Mouse (Mus musculus) left cerebral cortex, postnatal 25 days (tissue): ENCODE results near the gene Lpin1. TPM values are rescaled to one million over a fixed set of nuclear protein-coding genes. Genes with fewer than 3 reads are reported as not detected.
A peak's percentile ranks its signal among the peaks of the same experiment; 100 is the strongest.

Experiments
- DNase-seq, 2 experiments: peaks; one replicate each; pipeline ENCODE4 v3.0.0; 2022; ENCODE audit warnings: low spot score in 2 of 2, mixed read lengths in 1 of 2
- intact Hi-C: fragments of 180-260 bp; cut with DNase I; formaldehyde crosslinking; loops from one replicate; pipeline ENCODE4 v1.15.1; 2025
- total RNA-seq, 2 experiments: library from RNA; stranded (reverse); gene quantifications; 2 replicates each; pipeline ENCODE4 v1.2.3; 2021

Gene Lpin1
- total RNA-seq, 2 experiments from 2014 or later = 18.1 to 18.3 TPM

- intact Hi-C loops = no loop called here
- DNase-seq = no peak
These were observed 70.1 kb downstream of the Lpin1 start for GRCm38 (mm10) chr12:16540712-16541111.

- intact Hi-C loops = no loop called here
These were observed 70.7 kb downstream of the Lpin1 start for GRCm38 (mm10) chr12:16539965-16540661.

GRCm38 (mm10) chr12:16533331-16533828, 77.4 kb downstream of the Lpin1 start:
- peak; percentile 80 to 92 for DNase-seq
- intact Hi-C loops = loop anchor here (1.0 to 2.0 kb wide), 3 partner anchors 719 to 997 kb away; no protein-coding TSS in a partner anchor

More at GRCm38 (mm10) chr12:16539965-16540661, 70.7 kb downstream of the Lpin1 start:
- DNase-seq = no peak

GRCm38 (mm10) chr12:16532860-16533230, 77.9 kb downstream of the Lpin1 start:
- intact Hi-C loops = loop anchor here (1.0 to 2.0 kb wide), 3 partner anchors 718 to 996 kb away; no protein-coding TSS in a partner anchor
- no peak for DNase-seq

GRCm38 (mm10) chr12:16531956-16532859, 78.6 kb downstream of the Lpin1 start:
- peak in 1 of 2 experiments; percentile 42 for DNase-seq
- intact Hi-C loops = loop anchor here (2.0 kb wide), 2 partner anchors 717 to 995 kb away; no protein-coding TSS in a partner anchor

GRCm38 (mm10) chr12:16528650-16529049, 82.1 kb downstream of the Lpin1 start:
- no peak for DNase-seq
- intact Hi-C loops = no loop called here

- intact Hi-C loops = no loop called here
- DNase-seq = no peak
These were observed 82.8 kb downstream of the Lpin1 start for GRCm38 (mm10) chr12:16527941-16528340.

GRCm38 (mm10) chr12:16526862-16527261, 83.9 kb downstream of the Lpin1 start:
- intact Hi-C loops = no loop called here
- DNase-seq = no peak

- intact Hi-C loops = no loop called here
- DNase-seq = no peak
These were observed 84.6 kb downstream of the Lpin1 start for GRCm38 (mm10) chr12:16526134-16526533.

- DNase-seq = peak; percentile 27 to 49
- intact Hi-C loops = no loop called here
These were observed 95.6 kb downstream of the Lpin1 start for GRCm38 (mm10) chr12:16515183-16515582.

GRCm38 (mm10) chr12:16512991-16513390, 97.8 kb downstream of the Lpin1 start:
- intact Hi-C loops = loop anchor here (5.0 kb wide), 1 partner anchor 251 kb away; no protein-coding TSS in a partner anchor
- no peak for DNase-seq

GRCm38 (mm10) chr12:16509122-16509752, 101.5 kb downstream of the Lpin1 start:
- DNase-seq = peak; percentile 55 to 59
- intact Hi-C loops = loop anchor here (1.0 to 5.0 kb wide), 2 partner anchors 693 to 972 kb away; partner anchors contain the start of gene Trib2

- intact Hi-C loops = loop anchor here (5.0 kb wide), 1 partner anchor 970 kb away; no protein-coding TSS in a partner anchor
- DNase-seq = peak in 1 of 2 experiments; percentile 17
These were observed 103.7 kb downstream of the Lpin1 start for GRCm38 (mm10) chr12:16506796-16507790.

- intact Hi-C loops = no loop called here
- no peak for DNase-seq
These were observed 106.5 kb downstream of the Lpin1 start for GRCm38 (mm10) chr12:16504244-16504643.

GRCm38 (mm10) chr12:16497960-16498359, 112.8 kb downstream of the Lpin1 start:
- intact Hi-C loops = no loop called here
- no peak for DNase-seq

GRCm38 (mm10) chr12:16492713-16493112, 118.1 kb downstream of the Lpin1 start:
- no peak for DNase-seq
- intact Hi-C loops = no loop called here

- intact Hi-C loops = no loop called here
- peak in 1 of 2 experiments; percentile 57 for DNase-seq
These were observed 121.9 kb downstream of the Lpin1 start for GRCm38 (mm10) chr12:16488899-16489298.

GRCm38 (mm10) chr12:16487453-16487852, 123.3 kb downstream of the Lpin1 start:
- no peak for DNase-seq
- intact Hi-C loops = no loop called here
